ENCODE assay signal across 19 mouse cellular contexts in the genomic region with DNA sequence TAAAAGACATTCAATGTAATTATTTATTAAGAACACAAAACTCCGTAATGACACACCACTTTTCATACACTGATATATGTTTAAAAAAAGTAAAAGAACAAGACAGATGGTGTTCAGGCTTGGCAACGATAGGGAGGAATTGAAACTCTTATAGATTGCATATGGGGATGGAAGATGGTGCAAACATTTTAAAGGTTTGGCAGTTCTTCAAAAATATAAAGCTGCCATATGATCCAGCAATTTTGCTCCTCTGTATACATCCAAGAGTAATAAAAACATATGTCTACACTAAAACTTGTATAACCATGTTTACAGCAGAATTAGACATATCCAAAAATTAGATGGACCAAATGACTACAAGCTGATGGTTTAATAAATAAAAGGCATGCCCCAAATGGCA.
DNase-seq lines count a peak whose midpoint lies in the region; ATAC-seq lines count a peak whose summit lies in the region.
"Had no signal": no experiment of that assay in that cellular context is flagged by ENCODE, and none has a peak within 500 bp of the region (broad histone marks: within the 10 kb centered on the region; RNA-seq: fewer than 3 reads in every experiment).

No protein-coding gene starts in this region.

- H3K4me3 ChIP-seq in forebrain, embryonic 13.5 days, result no peak overlapping the region
- H3K4me3 ChIP-seq in forebrain, embryonic 11.5 days (ENCODE audit: low read depth, low read length), result no peak overlapping the region
- H3K4me3 ChIP-seq in forebrain, embryonic 16.5 days (replicated peaks; ENCODE audit: low read length), result no peak overlapping the region
- H3K4me3 ChIP-seq: embryonic facial prominence, embryonic 13.5 days; heart, embryonic 12.5 days; hindbrain, embryonic 10.5 days; intestine, embryonic 15.5 days had no signal

- H3K36me3 ChIP-seq in forebrain, embryonic 13.5 days (ENCODE audit: poor library complexity, severe bottlenecking), result no peaks in the 10 kb centered on the region
- H3K36me3 ChIP-seq in forebrain, embryonic 11.5 days (ENCODE audit: control insufficient read depth, insufficient read depth, low read length), result no peaks in the 10 kb centered on the region
- no peaks in the 10 kb centered on the region for H3K36me3 ChIP-seq in forebrain, embryonic 16.5 days (ENCODE audit: control insufficient read depth, insufficient read depth)
- H3K36me3 ChIP-seq: embryonic facial prominence, embryonic 13.5 days; heart, embryonic 12.5 days; hindbrain, embryonic 10.5 days; intestine, embryonic 15.5 days had no signal

- H3K27me3 ChIP-seq in forebrain, embryonic 13.5 days, result no peaks in the 10 kb centered on the region
- H3K27me3 ChIP-seq in forebrain, embryonic 11.5 days (ENCODE audit: control insufficient read depth, insufficient read depth, low read length), result no peaks in the 10 kb centered on the region
- H3K27me3 ChIP-seq in forebrain, embryonic 16.5 days (replicated peaks; ENCODE audit: control insufficient read depth, insufficient read depth, low read length), result no peaks in the 10 kb centered on the region
- H3K27me3 ChIP-seq: embryonic facial prominence, embryonic 13.5 days; heart, embryonic 12.5 days; intestine, embryonic 15.5 days had no signal

- H3K9ac ChIP-seq in forebrain, embryonic 13.5 days, result no peak overlapping the region
- no peak overlapping the region for H3K9ac ChIP-seq in forebrain, embryonic 11.5 days (ENCODE audit: low read length)
- no peak overlapping the region for H3K9ac ChIP-seq in forebrain, embryonic 16.5 days (replicated peaks; ENCODE audit: low read depth, low read length)
- H3K9ac ChIP-seq: embryonic facial prominence, embryonic 13.5 days; heart, embryonic 12.5 days; hindbrain, embryonic 14.5 days; intestine, embryonic 15.5 days had no signal

- no peak overlapping the region for H3K27ac ChIP-seq in forebrain, embryonic 13.5 days
- H3K27ac ChIP-seq in forebrain, embryonic 11.5 days (ENCODE audit: low read depth, low read length), result no peak overlapping the region
- no peak overlapping the region for H3K27ac ChIP-seq in forebrain, embryonic 16.5 days (ENCODE audit: low read length)
- H3K27ac ChIP-seq: embryonic facial prominence, embryonic 13.5 days; hindbrain, embryonic 10.5 days; hindbrain, embryonic 14.5 days; intestine, embryonic 15.5 days had no signal

- no peak overlapping the region for H3K4me2 ChIP-seq in forebrain, embryonic 13.5 days
- no peak overlapping the region for H3K4me2 ChIP-seq in forebrain, embryonic 11.5 days (ENCODE audit: low read depth, low read length, severe bottlenecking)
- H3K4me2 ChIP-seq in forebrain, embryonic 16.5 days (ENCODE audit: low read length), result no peak overlapping the region
- H3K4me2 ChIP-seq: embryonic facial prominence, embryonic 13.5 days; heart, embryonic 12.5 days; hindbrain, embryonic 14.5 days; intestine, embryonic 15.5 days had no signal

- H3K9me3 ChIP-seq in forebrain, embryonic 13.5 days (replicated peaks), result no peaks in the 10 kb centered on the region
- no peaks in the 10 kb centered on the region for H3K9me3 ChIP-seq in forebrain, embryonic 11.5 days (ENCODE audit: control insufficient read depth, low read length)
- H3K9me3 ChIP-seq in forebrain, embryonic 16.5 days (ENCODE audit: control insufficient read depth, low read length), result no peaks in the 10 kb centered on the region
- H3K9me3 ChIP-seq: hindbrain, embryonic 10.5 days; intestine, embryonic 15.5 days had no signal

- peak; percentile 68; the same call in 1 of the 2 replicates for ATAC-seq in forebrain, embryonic 13.5 days
- no peak for ATAC-seq in forebrain, embryonic 11.5 days (replicated peaks; ENCODE audit: low FRiP score)
- ATAC-seq in forebrain, embryonic 16.5 days, result peak; percentile 77
- ATAC-seq: intestine, embryonic 15.5 days had no signal

- DNase-seq in forebrain, embryonic 11.5 days (ENCODE audit: low spot score), result no peak
- DNase-seq in frontal cortex, adult 2 months (ENCODE audit: extremely low spot score in 1 of 2, low spot score in 1 of 2), result peak; percentile 2 to 40
- DNase-seq in frontal cortex, postnatal 14 days (ENCODE audit: low spot score in 2 of 2), result no peak
- DNase-seq in brain, adult 2 months (ENCODE audit: low read depth, low spot score), result peak; percentile 67
- DNase-seq in adrenal gland, adult 18-20 months (ENCODE audit: low spot score in 2 of 2), result no peak
- no peak for DNase-seq in layer of hippocampus, postnatal 14 days (ENCODE audit: low spot score in 2 of 2)
- DNase-seq: adrenal gland, postnatal 14 days; cerebellum, adult 11-12 months; cerebellum, adult 9-10 months; cerebellum, postnatal 25 days; gastrocnemius, postnatal 14 days; kidney, adult 18-20 months had no signal

- H3K4me1 ChIP-seq in forebrain, embryonic 13.5 days, result no peaks in the 10 kb centered on the region
- H3K4me1 ChIP-seq in forebrain, embryonic 11.5 days (replicated peaks; ENCODE audit: control insufficient read depth, insufficient read depth, low read length), result no peaks in the 10 kb centered on the region
- no peaks in the 10 kb centered on the region for H3K4me1 ChIP-seq in forebrain, embryonic 16.5 days (replicated peaks; ENCODE audit: control insufficient read depth, insufficient read depth, low read length)
- H3K4me1 ChIP-seq: embryonic facial prominence, embryonic 13.5 days; heart, embryonic 12.5 days; hindbrain, embryonic 10.5 days; intestine, embryonic 15.5 days had no signal

- 89% methylated on average over 2 of the region's 2 CpGs for WGBS in forebrain, embryonic 13.5 days
- 86% methylated on average over 2 of the region's 2 CpGs for WGBS in forebrain, embryonic 11.5 days
- 70% methylated on average over 2 of the region's 2 CpGs for WGBS in forebrain, embryonic 16.5 days

Comparison
In these comparisons a context has a peak if more than half of its experiments do, and no peak if none do; other contexts are left out.
1. DNase-seq: peak in frontal cortex, adult 2 months (2 of 2) and brain, adult 2 months (single experiment); none in forebrain, embryonic 11.5 days (single experiment), frontal cortex, postnatal 14 days (0 of 2), adrenal gland, adult 18-20 months (0 of 2) and layer of hippocampus, postnatal 14 days (0 of 2).